Mouse (Mus musculus) right cerebral cortex, postnatal 10 days (tissue): ENCODE results near the gene Gm4131.

Experiments used
- DNase-seq, 2 experiments: peaks; one replicate each; pipeline ENCODE4 v3.0.0; 2021; ENCODE audit warnings: low spot score in 2 of 2

The Gm4131 gene

DNA sequence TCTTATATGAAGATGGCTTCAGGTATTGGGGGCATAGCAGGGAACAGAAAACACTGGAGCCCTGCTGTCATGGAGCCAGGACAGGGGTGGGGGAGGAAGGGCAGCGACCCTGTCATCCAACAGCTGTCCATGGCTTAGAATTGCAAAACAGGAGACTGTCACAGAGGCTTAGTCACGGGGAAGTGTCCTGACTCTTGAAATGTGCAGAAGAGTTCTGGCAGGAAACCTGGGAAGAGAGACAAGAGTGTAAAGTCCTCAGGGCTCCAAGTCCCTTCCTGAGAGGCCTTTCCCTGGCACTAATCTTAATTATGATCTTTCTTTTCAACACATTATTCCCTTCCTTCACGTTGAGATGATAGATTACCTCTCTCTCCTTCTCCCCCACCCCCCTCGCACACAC lies 16.6 kb downstream of the Gm4131 start:
- no peak for DNase-seq

DNA sequence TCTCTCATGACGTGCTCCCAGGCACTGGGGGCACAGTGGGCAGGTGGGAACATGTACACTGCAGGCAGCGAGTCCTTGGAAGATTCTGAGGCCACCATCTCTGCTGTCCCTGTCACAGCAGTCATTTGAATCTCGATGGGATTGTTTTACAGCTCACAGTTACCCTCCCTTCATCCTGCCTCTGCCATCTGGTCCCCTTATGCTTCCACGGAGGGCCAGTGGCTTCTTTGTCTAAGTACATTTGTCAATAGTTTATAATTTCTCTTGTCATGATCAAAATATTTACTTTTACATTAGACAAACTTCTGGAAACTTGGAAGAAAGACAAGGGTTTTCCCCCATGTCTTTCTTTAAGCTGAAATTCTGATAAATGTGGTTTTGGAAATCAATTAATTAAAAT lies 20.0 kb downstream of the Gm4131 start:
- DNase-seq: no peak

DNA sequence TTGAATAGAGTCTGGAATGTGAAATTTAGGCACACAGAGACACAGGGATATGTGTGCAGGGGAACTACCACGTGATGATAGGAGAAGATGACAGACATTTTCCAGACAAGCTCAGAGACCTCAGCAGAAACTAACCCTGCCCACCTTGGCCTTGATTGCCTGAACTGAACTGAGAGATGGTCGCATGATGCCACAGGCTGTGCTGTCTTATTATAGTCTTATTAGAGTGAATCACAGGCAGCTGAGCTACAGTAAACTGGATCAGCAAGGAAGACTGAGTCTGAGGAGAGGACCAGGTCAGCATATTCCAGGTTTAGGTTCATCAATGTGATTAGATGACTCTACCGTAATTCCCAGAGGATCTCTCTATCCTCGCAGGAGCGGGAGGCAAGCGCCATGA lies 20.4 kb downstream of the Gm4131 start:
- no peak for DNase-seq

GRCm38 (mm10) chr14:62541751-62542150 lies 25.0 kb downstream of the Gm4131 start:
- DNase-seq: no peak

- DNase-seq: peak; percentile 37 to 71
Measured at GRCm38 (mm10) chr14:62539834-62540233, 26.9 kb downstream of the Gm4131 start.

DNA sequence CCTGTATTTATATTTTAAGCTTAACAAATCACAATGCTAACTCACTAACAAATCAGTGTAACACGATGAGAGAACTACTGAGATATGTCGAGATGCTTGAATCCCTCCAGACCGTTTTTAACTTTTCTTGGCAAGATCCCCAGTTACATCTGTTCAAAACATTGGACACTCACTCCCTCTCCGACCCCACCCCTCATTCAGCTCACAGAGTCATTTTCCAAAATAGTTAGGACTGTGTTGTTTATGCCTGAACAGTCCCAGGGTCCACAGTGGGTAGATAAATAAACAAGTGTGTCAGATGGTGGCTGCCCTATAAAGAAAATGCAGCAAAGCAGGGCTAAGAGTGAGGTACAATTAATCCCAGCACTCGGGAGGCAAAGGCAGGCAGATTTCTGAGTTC lies 29.7 kb downstream of the Gm4131 start:
- no peak for DNase-seq

DNA sequence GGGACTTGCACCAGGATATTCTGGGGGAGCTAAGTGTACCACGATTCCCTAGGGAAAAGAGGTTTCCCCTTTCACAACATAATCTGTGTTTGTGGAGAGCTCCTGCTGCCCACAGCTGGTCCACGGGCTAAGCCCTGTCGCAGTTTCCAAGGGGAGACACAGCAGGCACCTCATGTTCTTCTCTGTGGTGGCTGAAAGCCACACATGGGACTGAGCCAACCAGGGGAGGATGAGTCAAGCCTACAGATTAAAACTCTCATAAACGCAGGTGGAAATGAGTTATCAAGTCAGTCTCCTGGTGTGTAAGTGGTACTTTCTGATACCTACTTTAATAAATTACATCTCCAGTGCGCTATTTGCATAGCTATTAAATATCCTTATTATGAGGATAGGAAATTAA lies 30.6 kb downstream of the Gm4131 start:
- no peak for DNase-seq

DNA sequence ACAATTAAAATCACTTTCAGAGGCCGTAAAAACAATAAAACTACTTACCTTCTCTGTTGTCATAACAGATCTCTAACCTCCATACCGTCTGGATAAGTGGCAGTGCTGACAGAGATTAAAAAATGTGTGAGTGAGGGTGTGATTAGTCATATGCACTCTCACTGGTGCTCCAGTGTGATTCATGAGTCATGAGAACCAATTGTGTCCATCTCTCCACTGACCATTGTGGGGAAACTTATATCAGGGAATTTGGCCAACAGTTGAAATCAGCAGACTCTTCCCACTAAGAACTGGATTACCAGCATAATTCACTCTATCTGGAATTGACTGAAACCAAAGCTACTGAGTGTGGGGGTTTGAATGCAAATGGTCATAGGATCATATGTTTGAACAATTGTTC lies 35.8 kb downstream of the Gm4131 start:
- no peak for DNase-seq

DNA sequence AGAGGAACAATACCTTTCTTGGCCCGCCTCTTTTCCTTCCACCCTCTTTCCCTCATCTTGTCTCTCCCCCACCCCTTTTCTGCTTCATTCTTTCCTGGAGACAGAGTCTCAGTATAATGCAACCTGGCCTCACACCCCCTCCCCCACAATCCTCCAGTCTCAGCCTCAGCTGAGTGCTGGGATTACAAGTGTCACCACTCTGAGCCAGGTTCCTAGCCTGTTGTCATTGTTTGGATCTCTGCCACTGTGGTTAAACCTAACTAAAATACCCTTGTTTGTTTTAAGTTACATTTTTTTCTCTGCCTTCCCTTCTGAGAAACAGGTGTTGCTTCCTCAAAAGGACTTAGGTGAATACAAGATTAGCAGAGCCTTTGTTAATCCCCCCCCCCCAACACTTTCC lies 53.9 kb downstream of the Gm4131 start:
- DNase-seq: no peak

- DNase-seq: no peak
Measured at GRCm38 (mm10) chr14:62509350-62509749, 57.4 kb downstream of the Gm4131 start.

GRCm38 (mm10) chr14:62506261-62506660 lies 60.5 kb downstream of the Gm4131 start:
- no peak for DNase-seq

DNA sequence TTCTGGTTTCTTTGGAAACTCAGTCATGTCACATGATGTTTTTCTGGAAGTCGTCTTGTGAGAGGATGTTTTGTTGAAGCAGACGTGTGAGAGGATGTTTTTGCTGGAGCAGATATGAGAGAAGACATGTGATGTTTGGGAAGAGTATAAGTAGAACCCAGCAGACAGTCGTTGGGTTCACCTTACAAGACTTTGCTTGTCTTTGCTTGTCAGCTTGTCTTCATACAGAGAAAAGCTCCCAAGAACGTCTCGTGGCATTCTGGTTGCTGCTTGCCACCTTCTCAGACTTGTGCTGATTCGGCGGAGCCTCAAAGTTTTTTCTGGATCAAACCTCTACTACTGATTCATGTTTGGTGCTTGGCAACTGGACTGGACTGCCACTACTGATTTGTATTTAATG lies 69.3 kb downstream of the Gm4131 start:
- peak in 1 of 2 experiments; percentile 26 for DNase-seq

- DNase-seq: no peak
Measured at GRCm38 (mm10) chr14:62496501-62496900, 70.2 kb downstream of the Gm4131 start.

DNA sequence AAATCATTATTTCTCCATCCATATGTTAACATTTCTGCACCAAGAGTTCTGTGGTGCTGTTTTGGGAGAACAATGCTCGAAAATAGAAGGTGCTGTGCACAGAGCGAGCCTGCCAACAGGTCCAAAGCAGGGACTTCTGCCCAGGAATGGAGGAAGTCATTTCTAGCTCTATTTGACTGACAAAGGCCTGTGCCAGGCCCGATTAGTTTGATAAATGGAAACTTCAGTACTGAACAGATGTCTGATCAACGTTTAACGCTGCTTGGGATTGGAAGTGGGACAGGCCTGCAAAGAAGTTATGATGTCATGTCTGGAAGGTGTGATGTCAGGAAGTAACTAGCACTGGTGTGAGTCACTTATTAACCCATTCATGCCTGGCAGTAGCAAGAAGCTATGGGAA lies 73.3 kb downstream of the Gm4131 start:
- no peak for DNase-seq

- DNase-seq: peak; percentile 88 to 89
Measured at GRCm38 (mm10) chr14:62492196-62492850, 74.4 kb downstream of the Gm4131 start.

DNA sequence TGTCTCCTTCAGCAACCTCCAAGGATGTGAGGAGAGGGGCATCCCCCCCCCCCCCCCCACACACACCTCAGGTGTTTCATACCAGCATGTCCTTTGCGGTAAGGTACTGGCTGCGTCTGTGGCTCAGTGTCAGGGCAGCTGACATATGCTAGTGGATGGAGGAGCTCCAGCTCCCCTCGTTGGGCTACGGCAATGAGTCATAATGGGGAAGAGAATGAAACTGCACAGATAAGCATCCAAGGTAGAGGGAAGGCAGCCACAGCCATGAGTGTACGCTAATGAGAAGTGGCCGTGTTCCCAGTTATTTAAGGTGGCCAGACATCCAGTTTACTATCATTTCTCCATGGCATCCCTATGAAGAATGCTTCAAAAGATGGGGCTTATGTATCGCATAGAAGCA lies 78.5 kb downstream of the Gm4131 start:
- DNase-seq: no peak

GRCm38 (mm10) chr14:62481381-62481780 lies 85.3 kb downstream of the Gm4131 start:
- no peak for DNase-seq

DNA sequence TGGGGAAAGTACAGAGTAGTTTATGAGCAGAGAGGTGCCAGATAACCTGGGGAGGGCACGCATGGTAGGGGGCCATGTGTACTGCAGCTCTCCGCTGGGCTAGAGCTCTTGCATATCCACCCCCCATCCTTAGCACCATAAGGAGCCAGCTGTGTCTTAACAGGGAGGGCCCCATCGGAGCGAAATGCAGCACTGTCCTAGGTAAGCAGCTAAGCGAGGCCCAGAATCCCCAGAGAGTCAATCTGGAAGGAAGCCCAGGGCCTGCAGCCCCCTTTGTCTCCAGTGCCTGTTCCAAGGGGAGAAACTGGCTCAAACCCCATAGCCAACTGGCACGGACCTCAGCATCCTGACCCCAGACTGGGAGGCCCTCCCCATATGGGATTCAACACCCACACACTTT lies 87.3 kb downstream of the Gm4131 start:
- no peak for DNase-seq

DNA sequence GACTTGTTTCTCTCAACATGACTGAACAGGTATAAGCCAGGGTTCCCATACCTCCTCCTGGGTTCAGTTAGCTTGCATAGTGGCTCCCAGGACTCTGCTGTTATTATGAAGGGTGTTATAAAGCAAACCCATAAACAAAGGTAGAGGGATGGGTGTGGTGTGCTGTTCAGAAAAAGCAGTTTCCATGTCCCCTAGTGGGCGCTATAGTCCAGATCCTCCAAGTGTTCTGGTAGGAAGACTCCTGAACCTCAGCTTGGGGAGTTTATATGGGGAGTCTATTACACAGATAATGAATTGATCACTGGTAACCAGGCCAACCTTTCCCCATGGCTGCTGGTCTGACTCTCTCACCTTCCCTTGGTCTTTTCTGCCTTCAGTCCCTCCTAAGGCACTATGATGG lies 92.2 kb downstream of the Gm4131 start:
- DNase-seq: no peak

DNA sequence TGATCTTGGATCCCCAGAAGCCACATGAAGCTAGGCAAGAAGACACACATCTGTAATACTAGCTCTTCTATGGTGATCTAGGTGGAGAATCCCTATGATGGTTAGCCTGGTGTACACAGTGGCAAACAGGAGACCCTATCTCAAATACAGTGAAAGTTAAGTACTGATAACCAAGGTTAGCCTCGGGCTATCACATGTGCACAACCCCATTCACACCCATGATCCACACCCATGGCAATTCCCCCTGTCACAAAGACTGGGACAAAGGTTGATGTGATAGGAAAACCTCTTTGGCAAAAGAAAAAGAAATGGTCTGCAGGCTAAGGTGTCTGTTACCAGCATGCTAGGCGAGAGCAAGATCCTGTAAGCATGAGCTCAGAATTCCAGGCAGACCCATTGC lies 94.7 kb downstream of the Gm4131 start:
- DNase-seq: no peak

- DNase-seq: no peak
Measured at GRCm38 (mm10) chr14:62468753-62469125, 98.0 kb downstream of the Gm4131 start.

DNA sequence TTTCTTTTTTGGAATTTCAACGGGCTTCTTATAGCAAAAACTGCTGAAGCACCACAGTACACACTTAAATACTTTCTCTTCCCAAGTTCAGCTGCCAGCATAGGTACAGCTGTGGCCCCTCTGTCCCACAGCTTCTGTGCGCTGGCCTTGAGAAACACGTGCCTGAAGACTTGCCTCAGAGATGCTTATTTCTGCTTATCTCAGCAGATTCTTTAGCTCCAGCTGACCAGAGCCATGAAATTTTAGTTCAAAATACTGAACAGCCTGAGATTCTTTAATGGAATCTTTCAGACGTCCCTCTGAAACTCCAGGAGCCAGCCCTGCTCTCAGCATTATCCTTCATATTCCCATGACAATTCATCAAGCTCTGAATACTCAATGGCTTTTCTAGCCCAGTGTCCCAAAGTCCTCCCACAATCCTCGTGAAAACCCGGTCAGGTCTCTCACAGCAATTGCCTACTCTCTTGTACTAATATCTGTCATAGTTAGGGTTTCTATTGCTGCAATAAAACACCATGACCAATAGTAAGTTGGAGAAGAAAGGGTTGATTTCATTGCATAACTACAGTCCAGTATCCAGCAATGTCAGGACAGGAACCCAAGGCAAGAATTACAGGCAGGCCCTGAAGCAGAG lies 98.5 kb downstream of the Gm4131 start:
- DNase-seq: no peak

GRCm38 (mm10) chr14:62464966-62465365 lies 101.8 kb downstream of the Gm4131 start:
- DNase-seq: no peak

- no peak for DNase-seq
Measured at GRCm38 (mm10) chr14:62459541-62459940, 107.2 kb downstream of the Gm4131 start.
